ENCODE assay signal across 23 mouse cellular contexts in genomic region chr3:41655642-41656041, GRCm38 (mm10).
DNase-seq lines count a peak whose midpoint lies in the region; ATAC-seq and TF ChIP-seq lines count a peak whose summit lies in the region.
"Had no signal": no experiment of that assay in that cellular context is flagged by ENCODE, and none has a peak within 500 bp of the region (broad histone marks: within the 10 kb centered on the region; RNA-seq: fewer than 3 reads in every experiment).

No protein-coding gene starts in this region.

- peaks cover 3% of the 10 kb centered on the region; the same call in 1 of the 2 replicates for H3K36me3 ChIP-seq in E14TG2a.4 (ENCODE audit: insufficient read depth, low read length)
- no peaks in the 10 kb centered on the region for H3K36me3 ChIP-seq in stomach, postnatal 0 days (ENCODE audit: control insufficient read depth, insufficient read depth, low read length)
- peaks cover 17% of the 10 kb centered on the region for H3K36me3 ChIP-seq in forebrain, embryonic 15.5 days
- peaks cover 18% of the 10 kb centered on the region; the same call in 1 of the 2 replicates for H3K36me3 ChIP-seq in kidney, embryonic 16.5 days (ENCODE audit: insufficient read depth, low read length)

- no peak overlapping the region for H3K9ac ChIP-seq in stomach, postnatal 0 days (ENCODE audit: low read length)
- no peak overlapping the region for H3K9ac ChIP-seq in forebrain, embryonic 15.5 days (replicated peaks)
- no peak overlapping the region for H3K9ac ChIP-seq in kidney, embryonic 16.5 days (replicated peaks; ENCODE audit: low read length)
- H3K9ac ChIP-seq: embryonic facial prominence, embryonic 15.5 days; heart, embryonic 13.5 days; hindbrain, embryonic 15.5 days; limb, embryonic 12.5 days; liver, embryonic 15.5 days; midbrain, embryonic 13.5 days; neural tube, embryonic 12.5 days had no signal

- no peak overlapping the region for H3K4me3 ChIP-seq in layer of hippocampus, adult 2 months
- H3K4me3 ChIP-seq in E14TG2a.4 (replicated peaks; ENCODE audit: low read length), result no peak overlapping the region
- no peak overlapping the region for H3K4me3 ChIP-seq in stomach, postnatal 0 days (ENCODE audit: low read depth, low read length)
- no peak overlapping the region for H3K4me3 ChIP-seq in forebrain, embryonic 15.5 days
- no peak overlapping the region for H3K4me3 ChIP-seq in kidney, embryonic 16.5 days (ENCODE audit: low read length)
- H3K4me3 ChIP-seq: embryonic facial prominence, embryonic 15.5 days; heart, embryonic 13.5 days; hindbrain, embryonic 15.5 days; limb, embryonic 12.5 days; liver, embryonic 15.5 days; midbrain, embryonic 13.5 days; neural tube, embryonic 12.5 days had no signal

- ATAC-seq in stomach, postnatal 0 days (ENCODE audit: low FRiP score, low TSS enrichment), result no peak
- ATAC-seq in forebrain, embryonic 15.5 days (replicated peaks), result no peak
- no peak for ATAC-seq in kidney, embryonic 16.5 days (ENCODE audit: low FRiP score, low TSS enrichment)
- ATAC-seq: midbrain, embryonic 13.5 days had no signal

- no peaks in the 10 kb centered on the region for H3K4me1 ChIP-seq in E14TG2a.4 (replicated peaks; ENCODE audit: low read depth, low read length)
- no peaks in the 10 kb centered on the region for H3K4me1 ChIP-seq in stomach, postnatal 0 days (replicated peaks; ENCODE audit: control insufficient read depth, insufficient read depth)
- no peaks in the 10 kb centered on the region for H3K4me1 ChIP-seq in forebrain, embryonic 15.5 days
- no peaks in the 10 kb centered on the region for H3K4me1 ChIP-seq in kidney, embryonic 16.5 days (ENCODE audit: insufficient read depth, low read length)
- H3K4me1 ChIP-seq: embryonic facial prominence, embryonic 15.5 days; heart, embryonic 13.5 days; hindbrain, embryonic 15.5 days; limb, embryonic 12.5 days; liver, embryonic 15.5 days; midbrain, embryonic 13.5 days; neural tube, embryonic 12.5 days had no signal

- no peak for TF ChIP-seq EP300 in stomach, postnatal 0 days (optimal IDR thresholded peaks at IDR 0.05)

- H3K27me3 ChIP-seq in E14TG2a.4 (ENCODE audit: insufficient read depth, low read length), result no peaks in the 10 kb centered on the region
- no peaks in the 10 kb centered on the region for H3K27me3 ChIP-seq in stomach, postnatal 0 days (ENCODE audit: control insufficient read depth, insufficient read depth, low read length)
- no peaks in the 10 kb centered on the region for H3K27me3 ChIP-seq in forebrain, embryonic 15.5 days
- H3K27me3 ChIP-seq in kidney, embryonic 16.5 days (ENCODE audit: insufficient read depth, low read length), result no peaks in the 10 kb centered on the region
- H3K27me3 ChIP-seq: embryonic facial prominence, embryonic 15.5 days; heart, embryonic 13.5 days; hindbrain, embryonic 15.5 days; limb, embryonic 12.5 days; liver, embryonic 15.5 days; midbrain, embryonic 13.5 days; neural tube, embryonic 12.5 days had no signal

- WGBS in stomach, postnatal 0 days, result 95% methylated on average over 1 of the region's 1 CpGs
- 97% methylated on average over 1 of the region's 1 CpGs for WGBS in forebrain, embryonic 15.5 days
- WGBS in kidney, embryonic 16.5 days, result 87% methylated on average over 1 of the region's 1 CpGs

- H3K4me2 ChIP-seq in stomach, postnatal 0 days (replicated peaks; ENCODE audit: low read depth), result no peak overlapping the region
- no peak overlapping the region for H3K4me2 ChIP-seq in forebrain, embryonic 15.5 days (replicated peaks)
- H3K4me2 ChIP-seq in kidney, embryonic 16.5 days (replicated peaks; ENCODE audit: low read depth, low read length), result no peak overlapping the region
- H3K4me2 ChIP-seq: embryonic facial prominence, embryonic 15.5 days; heart, embryonic 13.5 days; hindbrain, embryonic 15.5 days; limb, embryonic 12.5 days; liver, embryonic 15.5 days; midbrain, embryonic 13.5 days; neural tube, embryonic 12.5 days had no signal

- no peaks in the 10 kb centered on the region for H3K9me3 ChIP-seq in E14TG2a.4 (ENCODE audit: low read length)
- no peaks in the 10 kb centered on the region for H3K9me3 ChIP-seq in stomach, postnatal 0 days (ENCODE audit: control insufficient read depth, low read length)
- no peaks in the 10 kb centered on the region for H3K9me3 ChIP-seq in forebrain, embryonic 15.5 days
- peaks cover 3% of the 10 kb centered on the region; the same call in 1 of the 2 replicates for H3K9me3 ChIP-seq in kidney, embryonic 16.5 days (ENCODE audit: low read length)
- H3K9me3 ChIP-seq: embryonic facial prominence, embryonic 15.5 days; hindbrain, embryonic 15.5 days; limb, embryonic 12.5 days; liver, embryonic 15.5 days; midbrain, embryonic 13.5 days; neural tube, embryonic 12.5 days had no signal

- no peak overlapping the region for H3K27ac ChIP-seq in layer of hippocampus, adult 2 months
- no peak overlapping the region for H3K27ac ChIP-seq in stomach, postnatal 0 days (replicated peaks)
- no peak overlapping the region for H3K27ac ChIP-seq in forebrain, embryonic 15.5 days (replicated peaks)
- H3K27ac ChIP-seq in kidney, embryonic 16.5 days (ENCODE audit: low read length), result no peak overlapping the region
- H3K27ac ChIP-seq: embryonic facial prominence, embryonic 15.5 days; heart, embryonic 13.5 days; hindbrain, embryonic 15.5 days; limb, embryonic 12.5 days; liver, embryonic 15.5 days; midbrain, embryonic 13.5 days; neural tube, embryonic 12.5 days had no signal

- DNase-seq in layer of hippocampus, adult 2 months (ENCODE audit: low spot score in 2 of 2), result no peak
- no peak for DNase-seq in layer of hippocampus, postnatal 25 days (ENCODE audit: extremely low spot score in 1 of 2, low spot score in 1 of 2)
- peak; percentile 55 for DNase-seq in R1 (ENCODE audit: low read depth, low spot score)
- no peak for DNase-seq in stomach, postnatal 0 days (ENCODE audit: low spot score)
- DNase-seq: adrenal gland, postnatal 36 days; cerebellum, adult 2 months; cerebellum, postnatal 36 days; heart, adult 11 months; heart, postnatal 36 days; kidney, adult 2 months; kidney, postnatal 14 days; lung, postnatal 10 days; thymus, postnatal 25 days had no signal

- TF ChIP-seq CTCF in layer of hippocampus, adult 2 months (conservative IDR thresholded peaks at IDR 0.05), result peak; percentile 55
- peak; percentile 73 for TF ChIP-seq CTCF in E14TG2a.4 (conservative IDR thresholded peaks at IDR 0.05; ENCODE audit: low read length)
- peak; percentile 21; the same call in 1 of the 2 replicates for TF ChIP-seq CTCF in stomach, postnatal 0 days (IDR thresholded peaks at IDR 0.05; ENCODE audit: low read depth)

Comparison
In these comparisons a context has a peak if more than half of its experiments do, and no peak if none do; other contexts are left out.
1. CTCF ChIP-seq: peak in every context shown above with its lines; median percentile 73 in E14TG2a.4; 55 in layer of hippocampus, adult 2 months; 21 in stomach, postnatal 0 days.